Mouse (Mus musculus) testis, adult 2 months (tissue): ENCODE data around the gene Lyzl6.

Experiments
- CTCF ChIP-seq: fragments of 200-500 bp; IDR thresholded peaks from 2 replicates; pipeline ENCODE4 v1.5.1; 2012; ENCODE audit warnings: low read depth, mild to moderate bottlenecking, inconsistent platforms, low read length, moderate library complexity; ENCODE audit not compliant: control insufficient read depth, insufficient read depth, insufficient replicate concordance
- POLR2A ChIP-seq: fragments of 200-500 bp; IDR thresholded peaks from 2 replicates; pipeline ENCODE4 v1.6.1; 2012; ENCODE audit warnings: low read depth, mild to moderate bottlenecking, inconsistent platforms, low read length, moderate library complexity; ENCODE audit not compliant: control insufficient read depth

DNA sequence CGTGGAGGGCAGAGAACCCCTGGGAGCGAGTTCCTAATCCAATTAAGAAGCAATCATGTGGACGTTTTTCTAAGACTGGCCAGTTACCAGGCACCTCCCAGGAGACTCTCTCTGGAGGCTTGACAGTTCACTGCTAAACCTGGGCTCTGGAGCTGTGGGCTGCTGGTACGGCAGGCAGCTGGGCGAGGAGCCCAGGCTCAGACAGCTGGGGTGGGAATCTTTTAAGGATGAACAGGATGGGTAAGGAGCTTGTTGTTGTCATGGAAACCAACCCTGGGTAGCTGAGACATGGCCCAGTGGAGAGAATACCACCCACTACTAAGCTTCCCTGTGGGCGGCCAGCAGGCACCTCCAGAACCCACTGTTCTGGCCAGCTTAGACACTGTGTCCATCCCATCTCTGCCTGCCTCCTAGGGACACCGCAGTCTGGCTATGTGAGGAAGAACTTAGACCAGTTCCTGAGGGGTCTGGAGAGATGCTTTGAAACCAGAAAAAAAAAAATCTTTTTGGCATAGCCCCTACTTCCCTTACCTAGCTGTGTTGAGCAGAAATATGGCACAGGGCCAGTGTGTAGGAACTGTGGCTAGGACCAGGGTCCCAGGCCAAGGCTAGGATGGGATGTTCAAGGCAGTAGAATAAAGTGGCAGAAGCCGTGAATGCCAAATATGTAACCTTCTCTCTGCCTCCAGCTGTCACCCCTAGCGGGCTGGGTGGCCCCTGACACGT, 27.7 kb upstream of the Lyzl6 start:
- TF ChIP-seq CTCF = no peak
- no peak for TF ChIP-seq POLR2A
